Mouse (Mus musculus) heart, embryonic 13.5 days (tissue): ENCODE data around the gene Dpp6. TPM values are rescaled to one million over a fixed set of nuclear protein-coding genes. Genes with fewer than 3 reads are reported as not detected.

Experiments
- ATAC-seq: fragments of 200-750 bp; cut with Nextera tagmentation; 2 replicates; pipeline ENCODE4 v1.8.0; 2017; ENCODE audit warnings: moderate TSS enrichment; ENCODE audit not compliant: insufficient number of reproducible peaks, low FRiP score, low TSS enrichment; ENCODE audit errors: extremely low read depth
- H3K27ac ChIP-seq: fragments of 300-500 bp; sonication (generic); replicated peaks from 2 replicates; pipeline ENCODE4 v1.5.1; 2015; ENCODE audit warnings: moderate library complexity, mild to moderate bottlenecking, inconsistent platforms
- H3K27me3 ChIP-seq: fragments of 300-500 bp; sonication (generic); replicated peaks from 2 replicates; pipeline ENCODE4 v1.6.1; 2015; ENCODE audit warnings: mild to moderate bottlenecking, inconsistent platforms
- H3K36me3 ChIP-seq: fragments of 300-500 bp; sonication (generic); 2 replicates; pipeline ENCODE4 v1.6.1; 2015; ENCODE audit warnings: mild to moderate bottlenecking, inconsistent platforms
- H3K4me1 ChIP-seq: fragments of 300-500 bp; sonication (generic); 2 replicates; pipeline ENCODE4 v1.6.1; 2015; ENCODE audit warnings: inconsistent platforms
- H3K4me2 ChIP-seq: fragments of 300-500 bp; sonication (generic); 2 replicates; pipeline ENCODE4 v1.6.1; 2015; ENCODE audit warnings: inconsistent platforms, mild to moderate bottlenecking, moderate library complexity
- H3K4me3 ChIP-seq: fragments of 300-500 bp; sonication (generic); 2 replicates; pipeline ENCODE4 v1.5.1; 2015; ENCODE audit warnings: moderate library complexity, mild to moderate bottlenecking, inconsistent platforms
- H3K9ac ChIP-seq: fragments of 300-500 bp; sonication (generic); 2 replicates; pipeline ENCODE4 v1.6.1; 2015; ENCODE audit warnings: inconsistent platforms, mild to moderate bottlenecking, moderate library complexity
- H3K9me3 ChIP-seq: fragments of 300-500 bp; sonication (generic); 2 replicates; pipeline ENCODE4 v1.6.1; 2016; ENCODE audit warnings: inconsistent platforms
- WGBS: fragments of 180-500 bp; shearing (Covaris S2); methylation state at CpG from one replicate; pipeline ENCODE4 v1.1.7; 2015; ENCODE audit warnings: mixed read lengths; 5-methylcytosine and 5-hydroxymethylcytosine counted together
- polyA plus RNA-seq: library from polyadenylated mRNA; unstranded; fragments of >200 nt; fragmentation: Nextera tagmentation; extraction: Ambion mirVana; gene quantifications from 2 replicates; pipeline ENCODE4 v1.2.1, GENCODE M21; 2015

Gene Dpp6
- polyA plus RNA-seq, 1 experiment from 2014 or later: 0.52 TPM

DNA sequence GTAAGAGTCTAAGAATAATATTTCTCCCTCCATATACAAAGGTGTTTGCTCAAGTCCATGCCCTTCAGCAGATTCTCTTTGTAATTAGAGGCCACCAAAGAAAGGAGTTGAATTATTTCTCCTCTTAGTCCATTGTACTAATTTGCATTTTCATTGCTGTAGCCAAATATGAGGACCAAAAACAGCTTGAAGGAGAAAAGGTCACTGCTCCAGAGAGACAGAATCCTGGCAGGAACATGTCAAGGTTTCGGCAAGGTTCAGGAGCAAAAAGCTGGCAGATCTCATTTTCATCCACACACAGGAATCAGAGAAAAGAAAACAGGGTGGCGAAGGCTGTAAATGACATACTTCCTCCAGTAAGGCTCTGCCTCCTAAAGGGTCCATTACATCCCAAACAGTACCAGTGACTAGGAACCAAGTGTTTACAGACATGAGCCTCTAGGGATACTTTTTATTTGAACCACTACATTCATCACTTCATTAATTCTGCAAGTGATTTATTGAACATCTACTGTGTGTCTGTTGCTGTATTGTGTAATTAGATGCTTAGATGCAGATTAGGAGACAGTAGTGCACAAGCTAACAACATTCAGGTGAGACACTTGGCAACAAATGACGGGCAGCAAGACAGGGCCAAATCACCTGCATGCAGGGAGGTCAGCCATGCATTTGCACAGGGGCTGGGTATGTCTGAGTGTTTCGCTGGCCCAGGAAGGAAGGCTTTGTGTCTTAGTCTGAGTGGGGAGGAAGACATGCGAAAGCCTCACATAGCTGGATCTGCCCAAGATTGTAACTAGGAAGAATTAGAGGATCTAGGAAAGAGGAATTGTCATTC is 522.4 kb downstream of the Dpp6 start:
- H3K27me3 ChIP-seq: no peaks in the 10 kb centered on the region
- no peak overlapping the region for H3K9ac ChIP-seq
- H3K4me1 ChIP-seq: no peaks in the 10 kb centered on the region
- no peaks in the 10 kb centered on the region for H3K36me3 ChIP-seq
- WGBS: 80% methylated on average over 5 of the region's 5 CpGs
- no peaks in the 10 kb centered on the region for H3K9me3 ChIP-seq
- ATAC-seq: no peak
- no peak overlapping the region for H3K4me3 ChIP-seq
- no peak overlapping the region for H3K4me2 ChIP-seq
- no peak overlapping the region for H3K27ac ChIP-seq

DNA sequence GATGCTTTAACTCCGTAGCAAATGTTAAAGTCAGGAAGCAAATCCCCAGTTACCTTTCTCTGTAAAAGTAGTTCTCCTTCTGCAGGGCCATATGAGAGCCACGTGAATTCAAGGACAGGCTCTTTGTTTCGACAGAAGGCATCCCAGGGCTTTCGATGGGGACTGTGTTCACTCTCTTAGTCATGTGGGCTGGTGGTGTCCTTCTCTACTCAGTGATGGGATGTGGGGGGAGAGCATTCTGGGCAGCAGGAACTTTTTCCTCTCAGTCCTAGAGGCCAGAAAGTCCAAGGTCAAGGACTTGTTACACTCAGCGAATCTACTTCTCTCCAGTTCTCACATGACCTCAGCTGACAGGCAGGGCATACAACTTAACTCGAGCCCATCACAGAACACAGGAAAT is 525.3 kb downstream of the Dpp6 start:
- Histone ChIP-seq H3K9ac (no peak overlapping the region), H3K4me3 (no peak overlapping the region), H3K27ac (no peak overlapping the region), H3K27me3 (no peaks in the 10 kb centered on the region), H3K9me3 (no peaks in the 10 kb centered on the region), H3K4me2 (no peak overlapping the region), H3K4me1 (no peaks in the 10 kb centered on the region), H3K36me3 (no peaks in the 10 kb centered on the region)
- ATAC-seq: no peak
- WGBS: 53% methylated on average over 6 of the region's 6 CpGs

DNA sequence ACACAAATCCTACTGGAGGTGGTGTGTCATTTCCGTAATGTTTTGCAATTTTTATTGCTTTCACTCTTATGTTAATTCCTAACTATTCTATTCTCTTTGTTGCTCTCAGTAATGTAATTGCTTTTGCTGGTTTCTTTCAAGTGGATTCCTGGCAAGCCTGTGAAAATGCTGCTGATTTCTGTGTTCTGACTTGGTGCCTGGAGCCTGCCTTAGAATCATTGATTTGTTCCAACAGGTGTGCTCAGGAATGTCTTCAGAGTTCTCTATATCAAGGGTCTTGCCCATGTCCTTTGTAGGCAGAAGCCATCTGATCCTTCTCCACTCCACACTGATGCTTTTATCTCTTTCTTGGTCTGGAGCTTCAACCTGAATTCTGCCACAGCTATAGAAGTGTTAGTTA is 526.6 kb downstream of the Dpp6 start:
- no peak overlapping the region for H3K4me3 ChIP-seq
- H3K27ac ChIP-seq: no peak overlapping the region
- no peak for ATAC-seq
- H3K27me3 ChIP-seq: no peaks in the 10 kb centered on the region
- H3K9me3 ChIP-seq: no peaks in the 10 kb centered on the region
- no peak overlapping the region for H3K4me2 ChIP-seq
- H3K36me3 ChIP-seq: no peaks in the 10 kb centered on the region
- H3K9ac ChIP-seq: no peak overlapping the region
- no peaks in the 10 kb centered on the region for H3K4me1 ChIP-seq
- 74% methylated on average over 1 of the region's 1 CpGs for WGBS

DNA sequence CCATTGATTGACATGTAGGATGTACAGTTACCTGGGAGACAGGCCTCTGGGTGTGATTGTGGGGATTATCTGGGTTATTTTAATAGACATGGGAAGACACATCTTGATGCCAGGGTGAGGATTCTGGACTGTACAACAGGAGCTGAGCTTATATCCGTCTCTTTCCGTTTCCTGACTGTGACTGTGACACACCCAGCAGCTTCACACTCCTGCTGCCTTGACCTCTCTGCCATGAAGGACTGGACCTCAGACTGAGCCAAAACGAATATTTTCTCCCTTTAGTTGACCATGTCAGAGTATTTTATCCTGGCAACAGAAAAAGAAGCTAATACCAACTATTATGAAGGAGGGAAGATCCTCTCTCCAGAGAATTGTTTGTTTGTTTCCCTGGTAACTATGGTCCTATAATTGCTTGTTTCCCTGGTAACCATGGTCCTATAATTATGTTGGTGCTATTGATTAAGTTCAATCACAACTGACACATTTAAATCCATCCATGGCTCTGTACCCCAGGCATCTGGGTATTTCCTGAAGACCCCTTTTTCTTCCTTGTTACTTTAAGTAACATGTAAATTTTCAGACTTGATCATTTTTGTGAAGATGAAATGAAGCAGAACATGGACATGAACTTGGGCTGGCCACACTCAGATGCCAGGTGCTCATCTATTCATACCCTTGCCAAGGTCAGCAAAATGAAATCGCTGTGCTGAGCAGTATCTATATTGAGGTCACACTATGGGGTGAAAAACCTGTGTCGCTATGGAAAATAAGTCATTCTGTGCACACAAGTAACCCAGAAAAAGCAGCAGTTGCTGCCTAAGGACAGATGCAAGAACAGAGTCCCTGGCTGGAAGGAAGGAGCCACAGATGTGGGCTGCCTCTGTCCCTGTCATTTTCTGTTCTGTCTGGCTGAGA is 531.4 kb downstream of the Dpp6 start:
- Histone ChIP-seq H3K36me3 (no peaks in the 10 kb centered on the region), H3K9ac (no peak overlapping the region), H3K9me3 (no peaks in the 10 kb centered on the region), H3K4me2 (no peak overlapping the region), H3K4me1 (no peaks in the 10 kb centered on the region), H3K4me3 (no peak overlapping the region), H3K27ac (no peak overlapping the region), H3K27me3 (no peaks in the 10 kb centered on the region)
- ATAC-seq: no peak
- 61% methylated on average over 5 of the region's 5 CpGs for WGBS

DNA sequence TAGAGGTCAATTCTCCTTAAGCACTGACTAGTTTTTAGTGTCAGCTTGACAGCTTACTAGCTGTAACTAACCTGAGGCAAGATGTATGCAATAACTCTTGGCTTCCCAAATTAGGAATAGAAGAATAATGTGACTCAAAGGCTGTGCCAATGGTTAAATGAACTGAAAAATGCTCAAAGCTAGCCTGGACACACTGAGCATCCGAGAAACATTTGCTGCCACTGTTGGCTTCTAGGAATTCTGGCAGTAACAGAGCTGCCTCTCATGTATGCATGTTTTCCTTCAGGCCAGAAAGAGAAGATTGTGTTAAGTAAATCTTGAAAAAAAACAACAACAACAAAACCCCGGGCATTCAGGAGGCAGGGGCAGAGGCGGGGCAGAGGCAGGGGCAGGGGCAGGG is 540.6 kb downstream of the Dpp6 start:
- Histone ChIP-seq H3K9me3 (no peaks in the 10 kb centered on the region), H3K27ac (no peak overlapping the region), H3K4me1 (no peaks in the 10 kb centered on the region), H3K36me3 (no peaks in the 10 kb centered on the region), H3K4me3 (no peak overlapping the region), H3K4me2 (no peak overlapping the region), H3K27me3 (no peaks in the 10 kb centered on the region), H3K9ac (no peak overlapping the region)
- 57% methylated on average over 3 of the region's 3 CpGs for WGBS
- no peak for ATAC-seq

- H3K4me2 ChIP-seq: no peak overlapping the region
- H3K27ac ChIP-seq: no peak overlapping the region
- H3K9me3 ChIP-seq: no peaks in the 10 kb centered on the region
- 57% methylated on average over 2 of the region's 2 CpGs for WGBS
- ATAC-seq: no peak
- no peaks in the 10 kb centered on the region for H3K27me3 ChIP-seq
- no peaks in the 10 kb centered on the region for H3K4me1 ChIP-seq
- H3K36me3 ChIP-seq: no peaks in the 10 kb centered on the region
- H3K4me3 ChIP-seq: no peak overlapping the region
- no peak overlapping the region for H3K9ac ChIP-seq
Measured at GRCm38 (mm10) chr5:27365946-27366345, 548.9 kb downstream of the Dpp6 start.

GRCm38 (mm10) chr5:27370814-27371213 is 553.8 kb downstream of the Dpp6 start:
- H3K27me3 ChIP-seq: no peaks in the 10 kb centered on the region
- H3K4me3 ChIP-seq: no peak overlapping the region
- no peak overlapping the region for H3K4me2 ChIP-seq
- WGBS: 59% methylated on average over 3 of the region's 3 CpGs
- no peak for ATAC-seq
- no peaks in the 10 kb centered on the region for H3K4me1 ChIP-seq
- H3K9me3 ChIP-seq: no peaks in the 10 kb centered on the region
- H3K27ac ChIP-seq: no peak overlapping the region
- no peak overlapping the region for H3K9ac ChIP-seq
- H3K36me3 ChIP-seq: no peaks in the 10 kb centered on the region

GRCm38 (mm10) chr5:27373931-27374330 is 556.9 kb downstream of the Dpp6 start:
- Histone ChIP-seq H3K4me1 (no peaks in the 10 kb centered on the region), H3K4me2 (no peak overlapping the region), H3K36me3 (no peaks in the 10 kb centered on the region), H3K9me3 (no peaks in the 10 kb centered on the region), H3K4me3 (no peak overlapping the region), H3K9ac (no peak overlapping the region), H3K27ac (no peak overlapping the region), H3K27me3 (no peaks in the 10 kb centered on the region)
- no peak for ATAC-seq
- 70% methylated on average over 1 of the region's 1 CpGs for WGBS

DNA sequence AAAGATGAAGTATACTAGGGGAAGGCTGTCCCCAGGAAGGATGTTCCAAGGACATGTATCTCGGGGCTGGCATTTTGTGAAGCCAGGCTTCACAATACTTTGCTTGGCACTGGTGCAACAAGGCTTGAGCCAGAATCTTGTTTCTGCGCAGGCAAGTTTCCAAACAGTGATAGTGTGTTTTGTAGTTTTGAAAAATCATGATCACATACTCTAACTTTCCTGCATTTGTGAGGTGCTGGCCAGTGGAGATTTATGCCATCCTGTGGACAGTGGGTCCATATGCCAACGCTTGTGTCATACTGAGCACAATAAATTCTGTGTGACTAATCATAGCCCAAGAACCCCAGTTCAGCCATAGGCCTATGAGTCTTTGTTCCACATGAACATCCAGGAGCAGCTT is 558.8 kb downstream of the Dpp6 start:
- H3K4me3 ChIP-seq: no peak overlapping the region
- no peaks in the 10 kb centered on the region for H3K4me1 ChIP-seq
- no peak overlapping the region for H3K27ac ChIP-seq
- WGBS: 74% methylated on average over 3 of the region's 3 CpGs
- no peak overlapping the region for H3K9ac ChIP-seq
- no peaks in the 10 kb centered on the region for H3K9me3 ChIP-seq
- H3K27me3 ChIP-seq: no peaks in the 10 kb centered on the region
- no peak overlapping the region for H3K4me2 ChIP-seq
- no peaks in the 10 kb centered on the region for H3K36me3 ChIP-seq
- no peak for ATAC-seq

DNA sequence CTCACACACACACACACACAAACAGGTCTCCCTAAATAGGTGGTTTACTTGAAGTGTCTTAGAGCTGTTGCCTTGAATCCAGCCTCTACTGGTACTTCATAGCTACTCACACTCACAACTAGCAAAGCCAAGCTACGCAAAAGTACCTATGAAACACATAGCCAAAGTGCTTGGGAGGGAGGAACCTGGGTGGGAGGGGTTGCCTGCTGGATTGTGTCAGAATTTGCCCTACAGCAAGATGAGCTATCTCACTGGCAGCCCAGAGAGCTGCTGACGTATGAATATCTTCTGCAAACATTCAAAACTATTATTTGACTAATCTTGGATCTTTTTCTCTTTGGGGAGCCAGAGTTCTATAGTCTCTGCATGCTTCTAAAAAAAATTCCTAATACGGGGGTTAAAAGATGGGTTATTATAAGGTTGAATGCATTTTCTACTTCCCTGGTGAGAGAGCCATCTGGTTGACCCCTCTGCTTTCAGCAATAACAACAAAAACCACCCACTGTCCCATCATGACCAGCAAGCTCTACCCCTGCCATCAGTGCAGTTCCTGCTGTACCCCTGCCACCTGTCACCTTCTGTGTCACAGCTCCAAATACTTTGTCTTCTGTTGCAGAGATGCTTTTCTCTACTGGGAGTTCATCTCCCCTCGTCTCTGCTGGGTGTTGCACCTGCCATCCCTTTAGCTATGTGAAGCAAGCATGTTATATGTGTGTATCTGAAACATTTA is 563.8 kb downstream of the Dpp6 start:
- Histone ChIP-seq H3K27me3 (no peaks in the 10 kb centered on the region), H3K4me2 (no peak overlapping the region), H3K27ac (no peak overlapping the region), H3K36me3 (no peaks in the 10 kb centered on the region), H3K4me3 (no peak overlapping the region), H3K9me3 (no peaks in the 10 kb centered on the region), H3K4me1 (no peaks in the 10 kb centered on the region), H3K9ac (no peak overlapping the region)
- 65% methylated on average over 4 of the region's 4 CpGs for WGBS
- ATAC-seq: no peak

DNA sequence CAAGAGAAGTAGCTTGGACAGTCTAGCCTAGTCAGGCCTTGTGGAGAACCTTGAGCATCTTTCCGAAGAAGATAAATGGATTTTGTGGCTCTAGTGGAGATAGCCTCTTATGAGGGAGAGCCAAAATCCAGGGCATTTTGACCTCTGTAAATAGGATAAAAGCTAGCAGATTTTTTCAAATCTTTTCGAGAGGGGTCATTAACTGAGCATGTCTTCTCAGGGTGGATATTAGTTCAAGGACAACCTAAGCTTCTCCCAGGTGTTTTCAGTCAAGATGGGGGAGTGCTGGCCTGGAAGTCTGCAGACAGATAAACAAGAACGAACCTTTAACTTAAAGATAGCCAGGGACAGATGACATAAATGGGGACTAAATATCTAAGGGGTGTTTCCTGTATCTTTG is 581.4 kb downstream of the Dpp6 start:
- no peak overlapping the region for H3K4me3 ChIP-seq
- no peak overlapping the region for H3K27ac ChIP-seq
- 53% methylated on average over 3 of the region's 3 CpGs for WGBS
- no peak overlapping the region for H3K9ac ChIP-seq
- ATAC-seq: no peak
- no peaks in the 10 kb centered on the region for H3K36me3 ChIP-seq
- no peak overlapping the region for H3K4me2 ChIP-seq
- no peaks in the 10 kb centered on the region for H3K4me1 ChIP-seq
- H3K9me3 ChIP-seq: no peaks in the 10 kb centered on the region
- no peaks in the 10 kb centered on the region for H3K27me3 ChIP-seq
